Mouse (Mus musculus): ENCODE results near the gene Sh3gl3.

GRCm38 (mm10) chr7:82318515-82318914 lies 144.9 kb downstream of the Sh3gl3 start:
- no peak for TF ChIP-seq CTCF (IDR thresholded peaks at IDR 0.05)
- no peak for TF ChIP-seq EP300 (IDR thresholded peaks at IDR 0.05)

Measured in lung, postnatal 0 days (tissue).